Mouse (Mus musculus): Measurements from ENCODE around the gene Olfr799. TPM values are rescaled to one million over a fixed set of nuclear protein-coding genes. Genes with fewer than 3 reads are reported as not detected.

The Olfr799 gene
- polyA plus RNA-seq, 1 experiment from 2014 or later, result not detected

- H3K36me3 ChIP-seq (ENCODE audit: control insufficient read depth, insufficient read depth), result no peaks in the 10 kb centered on the region
- H3K4me1 ChIP-seq (ENCODE audit: control insufficient read depth, insufficient read depth, low read length), result no peaks in the 10 kb centered on the region
- no peak within 1 kb of the TSS for H3K4me2 ChIP-seq (ENCODE audit: low read depth, low read length)
- no peak within 1 kb of the TSS for H3K9ac ChIP-seq (ENCODE audit: low read length)
- no peaks in the 10 kb centered on the region for H3K9me3 ChIP-seq (replicated peaks; ENCODE audit: control insufficient read depth, low read length)
- WGBS, result 59% methylated on average over 2 of the region's 2 CpGs
- no peak within 1 kb of the TSS for H3K4me3 ChIP-seq (ENCODE audit: low read length)
- no peak for ATAC-seq (replicated peaks; ENCODE audit: extremely low read depth, insufficient read depth, low FRiP score)
- no peaks in the 10 kb centered on the region for H3K27me3 ChIP-seq (ENCODE audit: control insufficient read depth, insufficient read depth, low read length)
- no peak within 1 kb of the TSS for H3K27ac ChIP-seq (ENCODE audit: low read length)
Observed at GRCm38 (mm10) chr10:129694186-129694585, 56.9 kb downstream of the Olfr799 start, which contains the start of gene Olfr803. Gene Olfr803, minus strand, starts transcription at chr10:129694286.

Other genes starting within 250 kb of the Olfr799 start
- not detected in 2 replicates for gene Olfr785, start 232.1 kb upstream of the Olfr799 start, polyA plus RNA-seq (2015; fragmentation: Nextera tagmentation; extraction: Ambion mirVana)
- not detected in 2 replicates for gene Olfr786, start 210.2 kb upstream of the Olfr799 start, polyA plus RNA-seq (2015; fragmentation: Nextera tagmentation; extraction: Ambion mirVana)
- gene Olfr787, start 175.6 kb upstream of the Olfr799 start, polyA plus RNA-seq (2015; fragmentation: Nextera tagmentation; extraction: Ambion mirVana), result not detected in 2 replicates
- not detected in 2 replicates for gene Olfr788, start 166.5 kb upstream of the Olfr799 start, polyA plus RNA-seq (2015; fragmentation: Nextera tagmentation; extraction: Ambion mirVana)
- not detected in 2 replicates for gene Olfr789, start 152.7 kb upstream of the Olfr799 start, polyA plus RNA-seq (2015; fragmentation: Nextera tagmentation; extraction: Ambion mirVana)
- not detected in 2 replicates for gene Olfr790, start 139.0 kb upstream of the Olfr799 start, polyA plus RNA-seq (2015; fragmentation: Nextera tagmentation; extraction: Ambion mirVana)
- not detected in 2 replicates for gene Olfr791, start 115.7 kb upstream of the Olfr799 start, polyA plus RNA-seq (2015; fragmentation: Nextera tagmentation; extraction: Ambion mirVana)
- not detected in 2 replicates for gene Olfr792, start 98.3 kb upstream of the Olfr799 start, polyA plus RNA-seq (2015; fragmentation: Nextera tagmentation; extraction: Ambion mirVana)
- gene Olfr794, start 69.8 kb upstream of the Olfr799 start, polyA plus RNA-seq (2015; fragmentation: Nextera tagmentation; extraction: Ambion mirVana), result not detected in 2 replicates
- not detected in 2 replicates for gene Olfr796, start 24.9 kb upstream of the Olfr799 start, polyA plus RNA-seq (2015; fragmentation: Nextera tagmentation; extraction: Ambion mirVana)
- not detected in 2 replicates for gene Olfr798, start 9.6 kb upstream of the Olfr799 start, polyA plus RNA-seq (2015; fragmentation: Nextera tagmentation; extraction: Ambion mirVana)
- gene Olfr800, start 20.2 kb downstream of the Olfr799 start, polyA plus RNA-seq (2015; fragmentation: Nextera tagmentation; extraction: Ambion mirVana), result not detected in 2 replicates
- not detected in 2 replicates for gene Olfr801, start 36.4 kb downstream of the Olfr799 start, polyA plus RNA-seq (2015; fragmentation: Nextera tagmentation; extraction: Ambion mirVana)
- gene Olfr802, start 50.7 kb downstream of the Olfr799 start, polyA plus RNA-seq (2015; fragmentation: Nextera tagmentation; extraction: Ambion mirVana), result not detected in 2 replicates
- not detected in 2 replicates for gene Olfr803, start 56.8 kb downstream of the Olfr799 start, polyA plus RNA-seq (2015; fragmentation: Nextera tagmentation; extraction: Ambion mirVana)
- gene Olfr804, start 65.7 kb downstream of the Olfr799 start, polyA plus RNA-seq (2015; fragmentation: Nextera tagmentation; extraction: Ambion mirVana), result not detected in 2 replicates
- not detected in 2 replicates for gene Olfr805, start 91.9 kb downstream of the Olfr799 start, polyA plus RNA-seq (2015; fragmentation: Nextera tagmentation; extraction: Ambion mirVana)
- gene Olfr806, start 104.4 kb downstream of the Olfr799 start, polyA plus RNA-seq (2015; fragmentation: Nextera tagmentation; extraction: Ambion mirVana), result not detected in 2 replicates
- not detected in 2 replicates for gene Olfr807, start 120.3 kb downstream of the Olfr799 start, polyA plus RNA-seq (2015; fragmentation: Nextera tagmentation; extraction: Ambion mirVana)
- not detected in 2 replicates for gene Olfr808, start 128.0 kb downstream of the Olfr799 start, polyA plus RNA-seq (2015; fragmentation: Nextera tagmentation; extraction: Ambion mirVana)
- gene Olfr809, start 137.2 kb downstream of the Olfr799 start, polyA plus RNA-seq (2015; fragmentation: Nextera tagmentation; extraction: Ambion mirVana), result not detected in 2 replicates
- gene Olfr810, start 157.4 kb downstream of the Olfr799 start, polyA plus RNA-seq (2015; fragmentation: Nextera tagmentation; extraction: Ambion mirVana), result not detected in 2 replicates
- gene Olfr811, start 166.9 kb downstream of the Olfr799 start, polyA plus RNA-seq (2015; fragmentation: Nextera tagmentation; extraction: Ambion mirVana), result not detected in 2 replicates
- not detected in 2 replicates for gene Olfr812, start 208.6 kb downstream of the Olfr799 start, polyA plus RNA-seq (2015; fragmentation: Nextera tagmentation; extraction: Ambion mirVana)
- gene Olfr813, start 217.9 kb downstream of the Olfr799 start, polyA plus RNA-seq (2015; fragmentation: Nextera tagmentation; extraction: Ambion mirVana), result not detected in 2 replicates
- gene Olfr814, start 242.4 kb downstream of the Olfr799 start, polyA plus RNA-seq (2015; fragmentation: Nextera tagmentation; extraction: Ambion mirVana), result not detected in 2 replicates

Data from heart, embryonic 16.5 days (tissue).